In genomic region chr8:70486941-70487520, GRCm38 (mm10) we compare ENCODE assay signal across 8 mouse cellular contexts. TPM values are rescaled to one million over a fixed set of nuclear protein-coding genes. Genes with fewer than 3 reads are reported as not detected.
DNase-seq lines count a peak whose midpoint lies in the region; ATAC-seq and TF ChIP-seq lines count a peak whose summit lies in the region.

Tmem59l (minus strand) TSS chr8:70487358.

- H3K9me3 ChIP-seq in heart, embryonic 11.5 days (replicated peaks; ENCODE audit: control insufficient read depth, low read length): no peaks in the 10 kb centered on the region
- H3K9me3 ChIP-seq in forebrain, embryonic 11.5 days (ENCODE audit: control insufficient read depth, low read length): no peaks in the 10 kb centered on the region
- no peaks in the 10 kb centered on the region for H3K9me3 ChIP-seq in neural tube, embryonic 11.5 days (ENCODE audit: control insufficient read depth, low read length)

- H3K4me1 ChIP-seq in heart, embryonic 11.5 days (ENCODE audit: control insufficient read depth, insufficient read depth, low read length): peaks cover 29% of the 10 kb centered on the region
- no peaks in the 10 kb centered on the region; the same call in 1 of the 2 replicates for H3K4me1 ChIP-seq in bone marrow macrophage, adult 2 months (ENCODE audit: control insufficient read depth, insufficient read depth, low read length)
- H3K4me1 ChIP-seq in forebrain, embryonic 11.5 days (replicated peaks; ENCODE audit: control insufficient read depth, insufficient read depth, low read length): peaks cover 20% of the 10 kb centered on the region
- peaks cover 22% of the 10 kb centered on the region for H3K4me1 ChIP-seq in neural tube, embryonic 11.5 days (ENCODE audit: control insufficient read depth, insufficient read depth, low read length)

- no peak for TF ChIP-seq POLR2A in bone marrow macrophage, adult 2 months (IDR thresholded peaks at IDR 0.05; ENCODE audit: borderline replicate concordance, low read depth, low read length)

- no peak within 1 kb of the TSS for H3K27ac ChIP-seq in heart, embryonic 11.5 days (ENCODE audit: low read depth, low read length)
- no peak within 1 kb of the TSS for H3K27ac ChIP-seq in bone marrow macrophage, adult 2 months (ENCODE audit: insufficient read depth, low read depth, low read length)
- no peak within 1 kb of the TSS for H3K27ac ChIP-seq in forebrain, embryonic 11.5 days (ENCODE audit: low read depth, low read length)
- H3K27ac ChIP-seq in neural tube, embryonic 11.5 days (ENCODE audit: low read depth, low read length): no peak within 1 kb of the TSS

- H3K36me3 ChIP-seq in heart, embryonic 11.5 days (ENCODE audit: control insufficient read depth, insufficient read depth, low read length): no peaks in the 10 kb centered on the region
- no peaks in the 10 kb centered on the region for H3K36me3 ChIP-seq in forebrain, embryonic 11.5 days (ENCODE audit: control insufficient read depth, insufficient read depth, low read length)
- no peaks in the 10 kb centered on the region for H3K36me3 ChIP-seq in neural tube, embryonic 11.5 days (ENCODE audit: control insufficient read depth, insufficient read depth, low read length)

- H3K4me3 ChIP-seq in heart, embryonic 11.5 days (ENCODE audit: low read depth, low read length): peak within 1 kb of the TSS; percentile 46
- peak within 1 kb of the TSS; percentile 29; the same call in 1 of the 2 replicates for H3K4me3 ChIP-seq in bone marrow macrophage, adult 2 months (ENCODE audit: insufficient read depth, low read length)
- peak within 1 kb of the TSS; percentile 30 for H3K4me3 ChIP-seq in forebrain, embryonic 11.5 days (ENCODE audit: low read depth, low read length)
- H3K4me3 ChIP-seq in neural tube, embryonic 11.5 days (ENCODE audit: low read depth, low read length): peak within 1 kb of the TSS; percentile 39

- no peak for DNase-seq in heart, adult 11 months
- DNase-seq in forebrain, embryonic 11.5 days (ENCODE audit: low spot score): peak; percentile 70
- DNase-seq in left cerebral cortex, adult 8-10 months (ENCODE audit: low spot score in 2 of 2): no peak
- DNase-seq in neural tube, embryonic 11.5 days (ENCODE audit: low spot score): no peak
- no peak for DNase-seq in spleen, postnatal 4 days (ENCODE audit: low spot score in 2 of 2)

- no peak for TF ChIP-seq CTCF in bone marrow macrophage, adult 2 months (IDR thresholded peaks at IDR 0.05; ENCODE audit: low read depth, low read length)

- H3K27me3 ChIP-seq in heart, embryonic 11.5 days (ENCODE audit: control insufficient read depth, insufficient read depth, low read length): peaks cover 94% of the 10 kb centered on the region
- peaks cover 73% of the 10 kb centered on the region for H3K27me3 ChIP-seq in forebrain, embryonic 11.5 days (ENCODE audit: control insufficient read depth, insufficient read depth, low read length)
- H3K27me3 ChIP-seq in neural tube, embryonic 11.5 days (ENCODE audit: control insufficient read depth, insufficient read depth, low read length): peaks cover 72% of the 10 kb centered on the region

- whole genome bisulfite sequencing in heart, embryonic 11.5 days (ENCODE audit: insufficient replicate concordance): 5% methylated on average over 33 of the region's 33 CpGs
- 3% methylated on average over 33 of the region's 33 CpGs for WGBS in forebrain, embryonic 11.5 days
- WGBS in neural tube, embryonic 11.5 days: 2% methylated on average over 33 of the region's 33 CpGs

- no peak for ATAC-seq in heart, embryonic 11.5 days (replicated peaks; ENCODE audit: insufficient number of reproducible peaks, low FRiP score, low TSS enrichment)
- ATAC-seq in forebrain, embryonic 11.5 days (replicated peaks; ENCODE audit: low FRiP score): no peak
- no peak; the same call in 1 of the 2 replicates for ATAC-seq in neural tube, embryonic 11.5 days (ENCODE audit: insufficient read depth, low FRiP score, low TSS enrichment)
- no peak for ATAC-seq in inflammation-experienced regulatory T-cells, adult 6 months

- peak within 1 kb of the TSS; percentile 46; the same call in 1 of the 2 replicates for H3K9ac ChIP-seq in heart, embryonic 11.5 days (ENCODE audit: low read depth, low read length)
- peak within 1 kb of the TSS; percentile 45 for H3K9ac ChIP-seq in forebrain, embryonic 11.5 days (ENCODE audit: low read length)
- peak within 1 kb of the TSS; percentile 62 for H3K9ac ChIP-seq in neural tube, embryonic 11.5 days (ENCODE audit: low read length)

- peak within 1 kb of the TSS; percentile 70 for H3K4me2 ChIP-seq in heart, embryonic 11.5 days
- peak within 1 kb of the TSS; percentile 62 for H3K4me2 ChIP-seq in forebrain, embryonic 11.5 days (ENCODE audit: low read depth, low read length, severe bottlenecking)
- peak within 1 kb of the TSS; percentile 56 for H3K4me2 ChIP-seq in neural tube, embryonic 11.5 days (ENCODE audit: low read depth)

RNA-seq across cellular contexts. Expression of gene Tmem59l, which starts in this region (rescaled TPM):
- polyA plus RNA-seq in heart, embryonic 11.5 days (2014; fragmentation: Nextera tagmentation; extraction: Ambion mirVana): 0.44 and 0.86 TPM in 2 replicates
- polyA plus RNA-seq in bone marrow macrophage, adult 2 months (2012; ENCODE audit: insufficient read depth, insufficient read length, missing spikeins): not detected in 2 replicates
- 10.4 and 10.6 TPM in 2 replicates for polyA plus RNA-seq in forebrain, embryonic 11.5 days (2014; fragmentation: Nextera tagmentation; extraction: Ambion mirVana)
- 100 to 1,000 TPM; 271 to 280 (median 273) TPM for total RNA-seq in left cerebral cortex, adult 8-10 months (2022)
- polyA plus RNA-seq in neural tube, embryonic 11.5 days (2014; fragmentation: Nextera tagmentation; extraction: Ambion mirVana): 19.3 and 20.7 TPM in 2 replicates
- under 1 TPM in 1 of 3 experiments, not detected in 2; 0.47 TPM for polyA plus RNA-seq in inflammation-experienced regulatory T-cells, adult 6 months (2017; shearing (Covaris generic))
